Mouse (Mus musculus) retina, embryonic 14.5 days (tissue): ENCODE results near the gene Setd4.

Source experiments
- DNase-seq: peaks from one replicate; pipeline ENCODE4 v3.0.0-alpha.2; 2015; ENCODE audit warnings: low spot score

Setd4 gene

GRCm38 (mm10) chr16:93591450-93592430, 12.1 kb downstream of the Setd4 start:
- no peak for DNase-seq

GRCm38 (mm10) chr16:93590915-93591314, 12.9 kb downstream of the Setd4 start:
- DNase-seq = no peak

- no peak for DNase-seq
These were observed 15.6 kb downstream of the Setd4 start for GRCm38 (mm10) chr16:93588281-93588680.

GRCm38 (mm10) chr16:93586382-93586781, 17.5 kb downstream of the Setd4 start:
- no peak for DNase-seq

- DNase-seq = no peak
These were observed 18.1 kb downstream of the Setd4 start for GRCm38 (mm10) chr16:93585703-93586205.

GRCm38 (mm10) chr16:93584976-93585702, 18.7 kb downstream of the Setd4 start:
- no peak for DNase-seq

GRCm38 (mm10) chr16:93581125-93581524, 22.7 kb downstream of the Setd4 start:
- peak; percentile 49 for DNase-seq

- DNase-seq = no peak
These were observed 25.4 kb downstream of the Setd4 start for GRCm38 (mm10) chr16:93578346-93579005.

- peak; percentile 92 for DNase-seq
These were observed 27.3 kb downstream of the Setd4 start for GRCm38 (mm10) chr16:93576412-93577082.

GRCm38 (mm10) chr16:93575574-93575973, 28.3 kb downstream of the Setd4 start:
- DNase-seq = no peak

- no peak for DNase-seq
These were observed 29.2 kb downstream of the Setd4 start for GRCm38 (mm10) chr16:93574521-93575191.

- no peak for DNase-seq
These were observed 30.4 kb downstream of the Setd4 start for GRCm38 (mm10) chr16:93573434-93573833.

GRCm38 (mm10) chr16:93572383-93572782, 31.5 kb downstream of the Setd4 start:
- DNase-seq = no peak

- no peak for DNase-seq
These were observed 45.4 kb downstream of the Setd4 start for GRCm38 (mm10) chr16:93558499-93558898.

GRCm38 (mm10) chr16:93557646-93558045, 46.2 kb downstream of the Setd4 start:
- no peak for DNase-seq

GRCm38 (mm10) chr16:93552686-93553513, 51.0 kb downstream of the Setd4 start:
- no peak for DNase-seq

GRCm38 (mm10) chr16:93549287-93549686, 54.6 kb downstream of the Setd4 start:
- no peak for DNase-seq

GRCm38 (mm10) chr16:93548045-93548444, 55.8 kb downstream of the Setd4 start:
- no peak for DNase-seq

GRCm38 (mm10) chr16:93547122-93547521, 56.7 kb downstream of the Setd4 start:
- DNase-seq = no peak

GRCm38 (mm10) chr16:93546354-93546965, 57.4 kb downstream of the Setd4 start:
- DNase-seq = peak; percentile 66
